Mouse (Mus musculus) kidney, embryonic 14.5 days (tissue): ENCODE results near the gene Cd52. TPM values are rescaled to one million over a fixed set of nuclear protein-coding genes. Genes with fewer than 3 reads are reported as not detected.
A peak's percentile ranks its signal among the peaks of the same experiment; 100 is the strongest.

Experiments
- ATAC-seq: fragments of 200-750 bp; cut with Nextera tagmentation; 2 replicates; pipeline ENCODE4 v1.8.0; 2017; ENCODE audit warnings: moderate number of reproducible peaks, mild to moderate bottlenecking, moderate TSS enrichment, moderate library complexity; ENCODE audit not compliant: low FRiP score, low TSS enrichment
- H3K27ac ChIP-seq: fragments of 300-500 bp; sonication (generic); 2 replicates; pipeline ENCODE4 v1.5.1; 2014; ENCODE audit warnings: low read depth, mild to moderate bottlenecking, low read length, moderate library complexity, mixed read lengths
- H3K27me3 ChIP-seq: fragments of 300-500 bp; sonication (generic); 2 replicates; pipeline ENCODE4 v1.6.1; 2014; ENCODE audit warnings: mild to moderate bottlenecking, low read length; ENCODE audit not compliant: control insufficient read depth, insufficient read depth
- H3K36me3 ChIP-seq: fragments of 300-500 bp; sonication (generic); 2 replicates; pipeline ENCODE4 v1.6.1; 2014; ENCODE audit warnings: low read length, mixed read lengths; ENCODE audit not compliant: control insufficient read depth, insufficient read depth
- H3K4me1 ChIP-seq: fragments of 300-500 bp; sonication (generic); 2 replicates; pipeline ENCODE4 v1.6.1; 2014; ENCODE audit warnings: low read length, mixed read lengths; ENCODE audit not compliant: control insufficient read depth, insufficient read depth
- H3K4me2 ChIP-seq: fragments of 300-500 bp; sonication (generic); replicated peaks from 2 replicates; pipeline ENCODE4 v1.6.1; 2014; ENCODE audit warnings: low read depth, mild to moderate bottlenecking, low read length
- H3K4me3 ChIP-seq: fragments of 300-500 bp; sonication (generic); 2 replicates; pipeline ENCODE4 v1.5.1; 2014; ENCODE audit warnings: mild to moderate bottlenecking, low read length
- H3K9ac ChIP-seq: fragments of 300-500 bp; sonication (generic); 2 replicates; pipeline ENCODE4 v1.6.1; 2014; ENCODE audit warnings: low read depth, mild to moderate bottlenecking, low read length, moderate library complexity
- H3K9me3 ChIP-seq: fragments of 300-500 bp; sonication (generic); 2 replicates; pipeline ENCODE4 v1.6.1; 2016; ENCODE audit warnings: low read length; ENCODE audit not compliant: control insufficient read depth
- WGBS: fragments of 180-500 bp; shearing (Covaris S2); extraction: QIAGEN DNeasy Blood & Tissue Kit; methylation state at CpG from one replicate; pipeline ENCODE4 v1.1.7; 2014; 5-methylcytosine and 5-hydroxymethylcytosine counted together
- polyA plus RNA-seq: library from polyadenylated mRNA; unstranded; fragments of >200 nt; fragmentation: Nextera tagmentation; extraction: Ambion mirVana; gene quantifications from 2 replicates; pipeline ENCODE4 v1.2.1, GENCODE M21; 2014

Gene Cd52
- polyA plus RNA-seq, 1 experiment from 2014 or later = 8.9 TPM

DNA sequence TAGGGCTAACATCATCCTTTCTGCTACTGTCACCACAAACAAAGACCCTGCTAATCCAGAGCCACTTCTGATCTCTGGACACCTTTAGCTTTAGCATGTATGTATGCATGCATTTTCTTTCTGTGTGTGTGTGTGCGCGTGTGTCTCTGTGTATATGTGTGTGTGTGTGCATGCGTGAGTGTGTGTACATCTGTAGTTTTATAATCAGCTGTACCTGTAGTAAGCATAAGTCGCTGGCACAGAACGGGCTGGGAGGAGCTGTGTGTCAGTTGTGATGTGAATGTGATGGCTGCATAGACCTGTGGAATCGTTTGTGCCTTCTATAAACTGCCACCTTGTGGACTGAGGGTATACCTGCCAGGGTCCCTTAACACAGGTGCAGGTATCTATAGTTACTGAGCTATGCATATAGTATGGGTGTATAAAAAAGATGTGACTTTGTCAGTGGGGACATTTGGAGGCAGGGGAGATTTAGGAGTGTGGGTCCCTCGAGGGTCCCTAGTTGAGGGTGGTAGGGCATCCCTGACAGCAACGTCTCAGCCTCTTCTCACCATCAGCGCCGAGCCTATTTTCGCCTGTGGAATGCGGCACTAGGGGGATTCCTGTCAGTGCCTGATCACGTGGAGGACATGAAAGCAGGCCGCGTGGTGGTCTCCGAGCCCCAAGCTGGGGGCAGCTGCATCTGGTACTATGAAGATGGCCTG lies 4.2 kb downstream of the Cd52 start:
- no peaks in the 10 kb centered on the region for H3K27me3 ChIP-seq
- H3K4me2 ChIP-seq = no peak overlapping the region
- no peak for ATAC-seq
- no peaks in the 10 kb centered on the region for H3K36me3 ChIP-seq
- H3K27ac ChIP-seq = no peak overlapping the region
- no peak overlapping the region for H3K4me3 ChIP-seq
- H3K4me1 ChIP-seq = no peaks in the 10 kb centered on the region
- 82% methylated on average over 16 of the region's 16 CpGs for WGBS
- no peak overlapping the region for H3K9ac ChIP-seq
- no peaks in the 10 kb centered on the region for H3K9me3 ChIP-seq

GRCm38 (mm10) chr4:134089029-134089428 lies 5.9 kb downstream of the Cd52 start:
- Histone ChIP-seq H3K4me2 (no peak overlapping the region), H3K27me3 (no peaks in the 10 kb centered on the region), H3K4me3 (no peak overlapping the region), H3K36me3 (no peaks in the 10 kb centered on the region), H3K9ac (no peak overlapping the region), H3K9me3 (peaks cover 2% of the 10 kb centered on the region; the same call in 1 of the 2 replicates), H3K27ac (no peak overlapping the region), H3K4me1 (no peaks in the 10 kb centered on the region)
- ATAC-seq = no peak
- 88% methylated on average over 9 of the region's 9 CpGs for WGBS

DNA sequence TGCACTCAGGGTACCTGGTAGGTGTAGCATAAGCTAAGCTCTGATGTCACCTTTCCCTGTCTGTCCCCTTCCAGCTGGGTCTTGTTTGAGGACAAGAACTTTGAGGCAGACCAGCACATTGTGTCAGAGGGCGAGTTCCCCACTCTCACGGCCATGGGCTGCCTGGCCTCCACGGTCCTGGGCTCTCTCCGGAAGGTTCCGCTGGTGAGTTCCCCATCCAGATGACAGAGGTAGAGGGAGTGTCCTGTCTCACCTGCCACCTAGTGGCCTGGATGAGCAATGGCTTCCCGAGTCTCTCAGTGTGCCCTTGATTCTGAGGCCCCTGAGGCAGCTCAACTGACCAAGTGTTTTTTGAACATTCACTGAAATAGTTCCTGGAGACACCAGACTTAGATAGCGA lies 7.5 kb downstream of the Cd52 start:
- H3K4me3 ChIP-seq = no peak overlapping the region
- H3K9me3 ChIP-seq = peaks cover 2% of the 10 kb centered on the region; the same call in 1 of the 2 replicates
- peaks cover 2% of the 10 kb centered on the region; the same call in 1 of the 2 replicates for H3K4me1 ChIP-seq
- no peak overlapping the region for H3K27ac ChIP-seq
- 37% methylated on average over 7 of the region's 7 CpGs for WGBS
- H3K4me2 ChIP-seq = no peak overlapping the region
- no peak overlapping the region for H3K9ac ChIP-seq
- ATAC-seq = peak; percentile 72
- no peaks in the 10 kb centered on the region for H3K36me3 ChIP-seq
- H3K27me3 ChIP-seq = no peaks in the 10 kb centered on the region

DNA sequence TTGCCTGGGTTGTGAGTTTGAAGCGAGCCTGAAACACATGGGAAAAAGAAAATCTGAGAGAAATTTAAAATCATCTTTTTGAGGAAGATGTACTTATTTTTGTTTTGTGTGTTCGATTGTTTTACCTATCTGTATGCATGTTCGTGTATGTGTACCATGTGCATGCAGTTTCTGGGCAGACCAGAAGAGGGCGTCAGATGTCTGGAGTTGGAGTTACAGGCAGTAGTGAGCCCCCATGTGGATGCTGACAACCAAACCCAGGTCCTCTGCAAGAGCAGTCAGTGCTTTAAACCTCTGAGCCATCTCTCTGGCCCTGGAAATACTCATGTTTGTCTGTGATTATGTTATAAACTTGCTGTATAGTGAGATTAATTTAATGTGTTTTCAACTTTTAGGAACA lies 9.9 kb downstream of the Cd52 start:
- ATAC-seq = no peak
- Histone ChIP-seq H3K4me3 (no peak overlapping the region), H3K9ac (no peak overlapping the region), H3K4me1 (peaks cover 3% of the 10 kb centered on the region; the same call in 1 of the 2 replicates), H3K4me2 (no peak overlapping the region), H3K27me3 (no peaks in the 10 kb centered on the region), H3K36me3 (no peaks in the 10 kb centered on the region), H3K27ac (no peak overlapping the region), H3K9me3 (peaks cover 2% of the 10 kb centered on the region; the same call in 1 of the 2 replicates)
- 88% methylated on average over 4 of the region's 4 CpGs for WGBS

DNA sequence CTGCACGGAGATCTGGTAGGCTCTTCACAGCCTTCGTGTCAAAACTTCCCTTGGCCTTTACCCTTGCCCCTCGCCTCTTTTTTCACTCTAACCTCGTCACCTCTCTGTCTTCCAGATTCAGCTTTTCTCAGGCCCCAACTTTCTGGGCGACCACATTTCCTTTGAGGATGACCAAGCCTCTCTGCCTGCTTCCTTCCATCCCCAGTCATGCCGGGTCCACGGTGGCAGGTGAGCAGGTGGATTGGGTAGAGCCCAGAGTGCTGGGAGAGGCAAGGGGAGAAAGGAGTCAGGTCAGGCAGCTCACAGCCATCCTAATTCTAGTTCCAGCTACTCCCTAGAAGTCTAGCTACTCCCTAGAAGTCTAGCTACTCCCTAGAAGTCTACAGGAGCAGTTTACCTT lies 12.4 kb downstream of the Cd52 start:
- Histone ChIP-seq H3K4me3 (peak overlapping the region; percentile 32), H3K4me1 (peaks cover 3% of the 10 kb centered on the region; the same call in 1 of the 2 replicates), H3K27ac (no peak overlapping the region), H3K4me2 (peak overlapping the region; percentile 52), H3K9me3 (peaks cover 2% of the 10 kb centered on the region; the same call in 1 of the 2 replicates), H3K36me3 (no peaks in the 10 kb centered on the region), H3K9ac (no peak overlapping the region), H3K27me3 (no peaks in the 10 kb centered on the region)
- 9% methylated on average over 7 of the region's 7 CpGs for WGBS
- ATAC-seq = no peak

- under 1% methylated on average over 37 of the region's 41 CpGs for WGBS
- no peak overlapping the region for H3K9ac ChIP-seq
- peak; percentile 91 for ATAC-seq
- H3K9me3 ChIP-seq = peaks cover 2% of the 10 kb centered on the region; the same call in 1 of the 2 replicates
- H3K27me3 ChIP-seq = no peaks in the 10 kb centered on the region
- H3K4me3 ChIP-seq = peak overlapping the region; percentile 32
- H3K4me2 ChIP-seq = peak overlapping the region; percentile 52
- peaks cover 3% of the 10 kb centered on the region; the same call in 1 of the 2 replicates for H3K4me1 ChIP-seq
- H3K36me3 ChIP-seq = no peaks in the 10 kb centered on the region
- no peak overlapping the region for H3K27ac ChIP-seq
Measured at GRCm38 (mm10) chr4:134081730-134082386, 13.0 kb downstream of the Cd52 start.

GRCm38 (mm10) chr4:134080674-134081073 lies 14.2 kb downstream of the Cd52 start:
- Histone ChIP-seq H3K9ac (no peak overlapping the region), H3K9me3 (peaks cover 2% of the 10 kb centered on the region; the same call in 1 of the 2 replicates), H3K4me3 (no peak overlapping the region), H3K36me3 (no peaks in the 10 kb centered on the region), H3K27ac (no peak overlapping the region), H3K27me3 (no peaks in the 10 kb centered on the region), H3K4me1 (peaks cover 3% of the 10 kb centered on the region; the same call in 1 of the 2 replicates), H3K4me2 (no peak overlapping the region)
- no peak for ATAC-seq
- 81% methylated on average over 4 of the region's 4 CpGs for WGBS

- Histone ChIP-seq H3K4me1 (peaks cover 3% of the 10 kb centered on the region; the same call in 1 of the 2 replicates), H3K9ac (no peak overlapping the region), H3K4me2 (no peak overlapping the region), H3K4me3 (no peak overlapping the region), H3K27ac (no peak overlapping the region), H3K36me3 (no peaks in the 10 kb centered on the region), H3K9me3 (no peaks in the 10 kb centered on the region), H3K27me3 (no peaks in the 10 kb centered on the region)
- 20% methylated on average over 3 of the region's 3 CpGs for WGBS
- ATAC-seq = peak; percentile 34; the same call in 1 of the 2 replicates
Measured at GRCm38 (mm10) chr4:134078694-134079093, 16.2 kb downstream of the Cd52 start.
